Mouse (Mus musculus) right cerebral cortex, postnatal 4 days (tissue): ENCODE measurements around the gene Eddm3b.
"Not testable (repeated sequence)": the region's sequence is repeated elsewhere in the genome, so short reads cannot be mapped to it uniquely, and the experiment has no call there.

Experiments used
- DNase-seq: peaks from one replicate; pipeline ENCODE4 v3.0.0-alpha.2; 2022

Gene Eddm3b

GRCm38 (mm10) chr14:51145521-51145920 is 31.3 kb downstream of the Eddm3b start:
- DNase-seq: no peak

- DNase-seq: no peak
Observed at GRCm38 (mm10) chr14:51146685-51147084, 32.5 kb downstream of the Eddm3b start, which contains the start of gene Rnase1. TSS of gene Rnase1 (minus strand) at chr14:51146785.

- DNase-seq: no peak
Observed at GRCm38 (mm10) chr14:51148006-51148405, 33.8 kb downstream of the Eddm3b start.

GRCm38 (mm10) chr14:51149164-51149563 is 34.9 kb downstream of the Eddm3b start:
- DNase-seq: no peak

- DNase-seq: no peak
Observed at GRCm38 (mm10) chr14:51150206-51150831, 36.1 kb downstream of the Eddm3b start.

- no peak for DNase-seq
Observed at GRCm38 (mm10) chr14:51152249-51152870, 38.1 kb downstream of the Eddm3b start.

- no peak for DNase-seq
Observed at GRCm38 (mm10) chr14:51156056-51156735, 42.0 kb downstream of the Eddm3b start.

- DNase-seq: no peak
Observed at GRCm38 (mm10) chr14:51156736-51157068, 42.5 kb downstream of the Eddm3b start.

- no peak for DNase-seq
Observed at GRCm38 (mm10) chr14:51157072-51157471, 42.8 kb downstream of the Eddm3b start.

- DNase-seq: not testable (repeated sequence)
Observed at GRCm38 (mm10) chr14:51161976-51162375, 47.8 kb downstream of the Eddm3b start, which contains the start of gene Rnase2b. TSS of gene Rnase2b (plus strand) at chr14:51162260.

GRCm38 (mm10) chr14:51163323-51163722 is 49.1 kb downstream of the Eddm3b start:
- not testable (repeated sequence) for DNase-seq

GRCm38 (mm10) chr14:51165435-51165834 is 51.2 kb downstream of the Eddm3b start:
- DNase-seq: no peak

- no peak for DNase-seq
Observed at GRCm38 (mm10) chr14:51166068-51166467, 51.8 kb downstream of the Eddm3b start.
